Mouse (Mus musculus): ENCODE measurements at regions not wholly inside any gene's neighbourhood (a gene's known extent, or its start where the extent isn't known, plus 50 kb on each side); places are given as distances from the start of the nearest gene placed in this dataset.
"Not testable (repeated sequence)": the region's sequence is repeated elsewhere in the genome, so short reads cannot be mapped to it uniquely, and the experiment has no call there.

GRCm38 (mm10) chr3:16130385-16130784 lies 124.1 kb upstream of the Gm5150 start:
- no peak for DNase-seq

- not testable (repeated sequence) for DNase-seq
These were observed 119.2 kb upstream of the Gm5150 start for GRCm38 (mm10) chr3:16125346-16125915.

GRCm38 (mm10) chr3:16115944-16116343 lies 109.7 kb upstream of the Gm5150 start:
- DNase-seq = no peak

GRCm38 (mm10) chr3:16107492-16107891 lies 101.3 kb upstream of the Gm5150 start:
- no peak for DNase-seq

- DNase-seq = no peak
These were observed 98.8 kb upstream of the Gm5150 start for GRCm38 (mm10) chr3:16105080-16105479.

- DNase-seq = no peak
These were observed 96.9 kb upstream of the Gm5150 start for GRCm38 (mm10) chr3:16103180-16103579.

GRCm38 (mm10) chr3:16086550-16086949 lies 80.3 kb upstream of the Gm5150 start:
- peak; percentile 34 for DNase-seq

GRCm38 (mm10) chr3:16085288-16085687 lies 79.1 kb upstream of the Gm5150 start:
- DNase-seq = no peak

- DNase-seq = no peak
These were observed 72.9 kb upstream of the Gm5150 start for GRCm38 (mm10) chr3:16079178-16079577.

- DNase-seq = no peak
These were observed 65.7 kb upstream of the Gm5150 start for GRCm38 (mm10) chr3:16071906-16072305.

GRCm38 (mm10) chr3:16070963-16071362 lies 64.7 kb upstream of the Gm5150 start:
- no peak for DNase-seq

GRCm38 (mm10) chr3:16057709-16058108 lies 51.5 kb upstream of the Gm5150 start:
- DNase-seq = not testable (repeated sequence)
